Mouse (Mus musculus) spleen, adult 18-20 months (tissue): ENCODE measurements at regions not wholly inside any gene's neighbourhood (a gene's known extent, or its start where the extent isn't known, plus 50 kb on each side); places are given as distances from the start of the nearest gene placed in this dataset.

Experiments
- DNase-seq, 2 experiments: peaks; one replicate each; pipeline ENCODE4 v3.0.0; 2022; ENCODE audit warnings: mixed read lengths in 2 of 2

GRCm38 (mm10) chr15:50246418-50247186 is 3638.1 kb upstream of the Gm7489 start:
- DNase-seq: no peak

- DNase-seq: no peak
Measured at GRCm38 (mm10) chr15:50260057-50260456, 3624.6 kb upstream of the Gm7489 start.

- DNase-seq: peak in 1 of 2 experiments; percentile 16
Measured at GRCm38 (mm10) chr15:50261245-50261872, 3623.3 kb upstream of the Gm7489 start.

- DNase-seq: no peak
Measured at GRCm38 (mm10) chr15:50267542-50267941, 3617.2 kb upstream of the Gm7489 start.

GRCm38 (mm10) chr15:50271646-50272045 is 3613.1 kb upstream of the Gm7489 start:
- no peak for DNase-seq

GRCm38 (mm10) chr15:50282576-50282975 is 3602.1 kb upstream of the Gm7489 start:
- DNase-seq: no peak

- no peak for DNase-seq
Measured at GRCm38 (mm10) chr15:50283491-50283890, 3601.2 kb upstream of the Gm7489 start.

GRCm38 (mm10) chr15:50301831-50302230 is 3582.9 kb upstream of the Gm7489 start:
- DNase-seq: no peak

- no peak for DNase-seq
Measured at GRCm38 (mm10) chr15:50304085-50304484, 3580.6 kb upstream of the Gm7489 start.

GRCm38 (mm10) chr15:50320796-50321195 is 3563.9 kb upstream of the Gm7489 start:
- no peak for DNase-seq

- no peak for DNase-seq
Measured at GRCm38 (mm10) chr15:50345536-50345935, 3539.2 kb upstream of the Gm7489 start.

GRCm38 (mm10) chr15:50346953-50347352 is 3537.8 kb upstream of the Gm7489 start:
- no peak for DNase-seq

- no peak for DNase-seq
Measured at GRCm38 (mm10) chr15:50360033-50360988, 3524.4 kb upstream of the Gm7489 start.

GRCm38 (mm10) chr15:50361334-50361733 is 3523.4 kb upstream of the Gm7489 start:
- peak in 1 of 2 experiments; percentile 8 for DNase-seq

- no peak for DNase-seq
Measured at GRCm38 (mm10) chr15:50361751-50362507, 3522.8 kb upstream of the Gm7489 start.

- no peak for DNase-seq
Measured at GRCm38 (mm10) chr15:50400006-50400781, 3484.5 kb upstream of the Gm7489 start.

- no peak for DNase-seq
Measured at GRCm38 (mm10) chr15:50401386-50401785, 3483.3 kb upstream of the Gm7489 start.

GRCm38 (mm10) chr15:50402551-50402950 is 3482.2 kb upstream of the Gm7489 start:
- no peak for DNase-seq

- no peak for DNase-seq
Measured at GRCm38 (mm10) chr15:50403883-50404282, 3480.8 kb upstream of the Gm7489 start.

- no peak for DNase-seq
Measured at GRCm38 (mm10) chr15:50408985-50409384, 3475.7 kb upstream of the Gm7489 start.

- no peak for DNase-seq
Measured at GRCm38 (mm10) chr15:50417641-50418040, 3467.1 kb upstream of the Gm7489 start.
